Mouse (Mus musculus) heart, embryonic 10.5 days (tissue): ENCODE data around the gene L3mbtl4. TPM values are rescaled to one million over a fixed set of nuclear protein-coding genes. Genes with fewer than 3 reads are reported as not detected.

ENCODE experiments used
- DNase-seq: peaks from one replicate; pipeline ENCODE4 v3.0.0-alpha.2; 2017; ENCODE audit warnings: low spot score
- H3K27ac ChIP-seq: fragments of 300-500 bp; sonication (generic); 2 replicates; pipeline ENCODE4 v1.5.1; 2016; ENCODE audit warnings: mild to moderate bottlenecking
- H3K27me3 ChIP-seq: fragments of 300-500 bp; sonication (generic); 2 replicates; pipeline ENCODE4 v1.6.1; 2016; ENCODE audit warnings: mild to moderate bottlenecking; ENCODE audit not compliant: poor library complexity, insufficient read depth, severe bottlenecking
- H3K36me3 ChIP-seq: fragments of 300-500 bp; sonication (generic); 2 replicates; pipeline ENCODE4 v1.6.1; 2016; ENCODE audit warnings: mild to moderate bottlenecking, moderate library complexity
- H3K4me1 ChIP-seq: fragments of 300-500 bp; sonication (generic); 2 replicates; pipeline ENCODE4 v1.6.1; 2016; ENCODE audit warnings: mild to moderate bottlenecking
- H3K4me3 ChIP-seq: fragments of 300-500 bp; sonication (generic); 2 replicates; pipeline ENCODE4 v1.5.1; 2016; ENCODE audit warnings: mild to moderate bottlenecking, moderate library complexity
- H3K9me3 ChIP-seq: fragments of 300-500 bp; sonication (generic); 2 replicates; pipeline ENCODE4 v1.6.1; 2016; ENCODE audit warnings: mild to moderate bottlenecking, moderate library complexity
- WGBS: fragments of 180-500 bp; shearing (Covaris S2); methylation state at CpG from one replicate; pipeline ENCODE4 v1.1.7; 2016; 5-methylcytosine and 5-hydroxymethylcytosine counted together
- polyA plus RNA-seq: library from polyadenylated mRNA; unstranded; fragments of >200 nt; fragmentation: Nextera tagmentation; extraction: Ambion mirVana; gene quantifications from 2 replicates; pipeline ENCODE4 v1.2.1, GENCODE M21; 2016

Gene L3mbtl4
- polyA plus RNA-seq, 1 experiment from 2014 or later, result not detected

- H3K27ac ChIP-seq, result no peak overlapping the region
- no peak overlapping the region for H3K4me3 ChIP-seq
- H3K9me3 ChIP-seq, result no peaks in the 10 kb centered on the region
- no peaks in the 10 kb centered on the region for H3K36me3 ChIP-seq
- WGBS, result 80% methylated on average over 6 of the region's 6 CpGs
- H3K4me1 ChIP-seq, result no peaks in the 10 kb centered on the region
- H3K27me3 ChIP-seq, result no peaks in the 10 kb centered on the region
- no peak for DNase-seq
Measured at GRCm38 (mm10) chr17:68611247-68611646, 337.6 kb downstream of the L3mbtl4 start.

DNA sequence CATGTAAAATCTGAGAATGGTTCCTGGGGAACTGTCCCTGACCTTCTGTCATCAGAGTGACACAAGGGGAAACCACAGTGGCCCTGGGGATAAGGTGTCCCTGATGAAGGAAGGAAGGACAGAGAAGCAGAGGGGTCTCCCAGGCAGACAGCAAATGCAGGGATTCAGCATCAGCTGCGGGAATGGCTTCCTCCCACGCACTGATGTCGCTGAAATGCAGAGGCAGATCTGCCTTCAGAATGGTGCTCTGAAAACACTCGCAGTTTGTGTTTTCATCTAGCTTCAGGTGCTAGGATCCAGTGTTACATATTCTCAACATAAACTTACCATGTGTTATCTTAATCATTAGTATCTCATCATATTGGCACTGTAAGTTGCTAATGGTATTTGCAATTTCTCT lies 351.7 kb downstream of the L3mbtl4 start:
- Histone ChIP-seq H3K9me3 (no peaks in the 10 kb centered on the region), H3K27ac (no peak overlapping the region), H3K4me3 (no peak overlapping the region), H3K4me1 (no peaks in the 10 kb centered on the region), H3K36me3 (no peaks in the 10 kb centered on the region), H3K27me3 (no peaks in the 10 kb centered on the region)
- no peak for DNase-seq
- WGBS, result 68% methylated on average over 4 of the region's 4 CpGs

GRCm38 (mm10) chr17:68629631-68630426 lies 356.2 kb downstream of the L3mbtl4 start:
- Histone ChIP-seq H3K36me3 (no peaks in the 10 kb centered on the region), H3K9me3 (no peaks in the 10 kb centered on the region), H3K27ac (no peak overlapping the region), H3K4me1 (no peaks in the 10 kb centered on the region), H3K27me3 (no peaks in the 10 kb centered on the region), H3K4me3 (no peak overlapping the region)
- 68% methylated on average over 7 of the region's 7 CpGs for WGBS
- DNase-seq, result no peak

DNA sequence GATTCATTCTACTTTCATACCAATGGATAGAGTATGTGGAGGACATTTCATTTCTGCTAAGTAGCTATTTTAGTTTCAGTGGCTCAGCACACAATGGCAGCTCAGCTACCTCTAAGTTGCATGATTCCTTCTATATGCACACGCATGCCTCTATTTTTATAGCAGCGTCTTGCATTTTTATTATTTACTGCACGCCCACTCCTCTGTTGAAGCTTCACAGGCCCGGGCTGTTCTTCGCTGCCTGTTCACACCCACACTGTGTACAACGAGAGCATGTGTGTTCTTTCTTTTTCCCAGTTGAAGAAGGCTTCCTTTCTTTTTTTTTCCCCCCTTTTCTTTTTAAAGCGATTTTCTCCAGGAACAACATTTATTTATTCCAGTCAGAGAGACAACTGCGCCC lies 357.8 kb downstream of the L3mbtl4 start:
- Histone ChIP-seq H3K27ac (no peak overlapping the region), H3K27me3 (no peaks in the 10 kb centered on the region), H3K4me1 (no peaks in the 10 kb centered on the region), H3K9me3 (no peaks in the 10 kb centered on the region), H3K4me3 (no peak overlapping the region), H3K36me3 (no peaks in the 10 kb centered on the region)
- WGBS, result 87% methylated on average over 8 of the region's 8 CpGs
- no peak for DNase-seq

- H3K4me3 ChIP-seq, result no peak overlapping the region
- no peaks in the 10 kb centered on the region for H3K27me3 ChIP-seq
- H3K9me3 ChIP-seq, result no peaks in the 10 kb centered on the region
- no peaks in the 10 kb centered on the region for H3K4me1 ChIP-seq
- no peak for DNase-seq
- H3K36me3 ChIP-seq, result no peaks in the 10 kb centered on the region
- WGBS, result 73% methylated on average over 6 of the region's 6 CpGs
- H3K27ac ChIP-seq, result no peak overlapping the region
Measured at GRCm38 (mm10) chr17:68640187-68640586, 366.6 kb downstream of the L3mbtl4 start.

DNA sequence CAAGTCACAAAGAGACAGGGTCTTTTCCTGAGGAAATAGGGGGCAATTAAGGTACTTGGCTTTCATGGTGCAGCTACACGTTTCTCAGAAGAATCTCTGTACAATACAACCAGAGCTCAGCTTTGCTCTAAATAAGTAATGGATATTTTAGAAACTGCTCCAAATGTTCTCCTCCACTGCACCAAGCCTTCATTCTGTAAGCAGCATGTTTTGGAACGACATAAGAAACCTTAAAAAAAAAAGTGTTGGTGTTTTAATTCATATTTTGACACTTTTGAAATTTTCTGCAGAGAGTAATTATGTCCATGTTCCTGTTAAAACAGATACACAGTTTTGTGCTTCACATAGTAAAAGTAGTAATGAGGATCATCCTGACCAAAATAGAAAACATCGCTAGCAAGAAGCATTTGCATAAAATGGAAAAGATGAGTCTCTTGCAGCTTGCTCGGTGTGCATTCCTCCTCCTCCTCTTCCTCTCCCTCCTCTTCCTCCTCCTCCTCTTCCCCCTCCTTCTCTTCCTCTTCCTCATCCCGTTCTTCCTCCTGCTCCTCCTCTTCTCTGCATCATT lies 369.0 kb downstream of the L3mbtl4 start:
- no peak for DNase-seq
- Histone ChIP-seq H3K27ac (no peak overlapping the region), H3K4me1 (no peaks in the 10 kb centered on the region), H3K27me3 (no peaks in the 10 kb centered on the region), H3K36me3 (no peaks in the 10 kb centered on the region), H3K9me3 (no peaks in the 10 kb centered on the region), H3K4me3 (no peak overlapping the region)
- 68% methylated on average over 5 of the region's 5 CpGs for WGBS

GRCm38 (mm10) chr17:68666528-68666927 lies 392.9 kb downstream of the L3mbtl4 start:
- H3K4me1 ChIP-seq, result no peaks in the 10 kb centered on the region
- 53% methylated on average over 1 of the region's 1 CpGs for WGBS
- H3K36me3 ChIP-seq, result no peaks in the 10 kb centered on the region
- no peak for DNase-seq
- no peak overlapping the region for H3K27ac ChIP-seq
- no peaks in the 10 kb centered on the region for H3K27me3 ChIP-seq
- no peaks in the 10 kb centered on the region for H3K9me3 ChIP-seq
- no peak overlapping the region for H3K4me3 ChIP-seq

GRCm38 (mm10) chr17:68672088-68672504 lies 398.5 kb downstream of the L3mbtl4 start:
- Histone ChIP-seq H3K27me3 (no peaks in the 10 kb centered on the region), H3K9me3 (no peaks in the 10 kb centered on the region)
- 74% methylated on average over 7 of the region's 7 CpGs for WGBS

GRCm38 (mm10) chr17:68710701-68711100 lies 437.1 kb downstream of the L3mbtl4 start:
- H3K36me3 ChIP-seq, result no peaks in the 10 kb centered on the region
- no peaks in the 10 kb centered on the region for H3K9me3 ChIP-seq
- no peak overlapping the region for H3K4me3 ChIP-seq
- no peak overlapping the region for H3K27ac ChIP-seq
- H3K27me3 ChIP-seq, result no peaks in the 10 kb centered on the region
- no peaks in the 10 kb centered on the region for H3K4me1 ChIP-seq
- no peak for DNase-seq
- WGBS, result 76% methylated on average over 5 of the region's 5 CpGs

More at GRCm38 (mm10) chr17:68672088-68672504, 398.5 kb downstream of the L3mbtl4 start:
- Histone ChIP-seq H3K4me3 (no peak overlapping the region), H3K27ac (no peak overlapping the region), H3K36me3 (no peaks in the 10 kb centered on the region), H3K4me1 (no peaks in the 10 kb centered on the region)
- no peak for DNase-seq

GRCm38 (mm10) chr17:68711350-68711749 lies 437.8 kb downstream of the L3mbtl4 start:
- no peak overlapping the region for H3K4me3 ChIP-seq
- no peaks in the 10 kb centered on the region for H3K36me3 ChIP-seq
- no peak overlapping the region for H3K27ac ChIP-seq
- WGBS, result 75% methylated on average over 3 of the region's 3 CpGs
- H3K27me3 ChIP-seq, result no peaks in the 10 kb centered on the region
- H3K9me3 ChIP-seq, result no peaks in the 10 kb centered on the region
- no peak for DNase-seq
- H3K4me1 ChIP-seq, result no peaks in the 10 kb centered on the region

- H3K9me3 ChIP-seq, result no peaks in the 10 kb centered on the region
- H3K4me1 ChIP-seq, result no peaks in the 10 kb centered on the region
- no peak overlapping the region for H3K27ac ChIP-seq
- no peaks in the 10 kb centered on the region for H3K27me3 ChIP-seq
- H3K4me3 ChIP-seq, result no peak overlapping the region
- 50% methylated on average over 1 of the region's 1 CpGs for WGBS
- H3K36me3 ChIP-seq, result no peaks in the 10 kb centered on the region
- DNase-seq, result no peak
Measured at GRCm38 (mm10) chr17:68748296-68748695, 474.7 kb downstream of the L3mbtl4 start.

DNA sequence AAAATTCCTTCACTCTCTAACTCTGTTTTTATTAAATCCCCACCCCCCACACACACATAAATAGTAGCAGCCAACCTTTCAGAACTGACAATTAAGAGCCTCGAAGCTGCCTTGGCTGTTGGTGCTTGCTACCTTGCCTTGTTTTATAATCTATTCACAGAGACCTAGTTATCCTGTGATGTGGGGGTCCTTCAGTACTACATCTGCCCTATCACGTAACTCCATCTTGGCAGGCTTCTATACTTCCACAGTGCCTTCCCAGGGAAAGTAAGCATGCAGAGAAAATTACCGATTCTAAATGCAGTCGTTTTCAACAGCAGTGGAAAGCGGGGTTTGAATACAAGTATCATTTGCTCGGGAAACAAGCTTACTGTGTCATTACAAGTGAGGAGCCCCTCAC lies 476.9 kb downstream of the L3mbtl4 start:
- no peak for DNase-seq
- Histone ChIP-seq H3K36me3 (no peaks in the 10 kb centered on the region), H3K27me3 (no peaks in the 10 kb centered on the region), H3K9me3 (no peaks in the 10 kb centered on the region), H3K27ac (no peak overlapping the region), H3K4me1 (no peaks in the 10 kb centered on the region), H3K4me3 (no peak overlapping the region)
- WGBS, result 79% methylated on average over 6 of the region's 6 CpGs

DNA sequence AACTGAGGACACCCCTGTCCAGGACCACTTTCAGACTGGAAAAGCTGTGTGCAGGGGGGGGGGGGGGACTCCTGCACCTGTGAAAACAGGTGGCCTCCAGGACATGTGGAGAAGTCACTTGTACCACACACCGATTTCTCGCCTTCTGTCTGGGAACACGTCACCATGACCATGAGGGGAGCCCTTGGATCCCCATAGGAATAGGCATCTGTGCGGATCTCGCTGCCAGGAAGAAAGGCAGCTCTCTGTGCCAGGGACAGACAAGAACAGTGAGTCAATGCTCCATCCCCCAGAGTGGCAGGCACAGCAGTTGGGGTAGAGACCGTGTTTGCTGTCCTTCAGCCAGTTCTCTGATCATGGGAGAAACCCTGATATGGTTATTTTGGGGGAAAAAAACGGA lies 479.5 kb downstream of the L3mbtl4 start:
- 82% methylated on average over 7 of the region's 7 CpGs for WGBS
- no peak for DNase-seq

More for the DNA sequence above, 479.5 kb downstream of the L3mbtl4 start:
- no peaks in the 10 kb centered on the region for H3K9me3 ChIP-seq
- H3K4me1 ChIP-seq, result no peaks in the 10 kb centered on the region
- no peak overlapping the region for H3K27ac ChIP-seq
- H3K4me3 ChIP-seq, result no peak overlapping the region
- H3K27me3 ChIP-seq, result no peaks in the 10 kb centered on the region
- H3K36me3 ChIP-seq, result no peaks in the 10 kb centered on the region
